Mouse (Mus musculus) testis, adult 2 months (tissue): ENCODE data around the gene Cetn4.

Experiments used
- CTCF ChIP-seq: fragments of 200-500 bp; IDR thresholded peaks from 2 replicates; pipeline ENCODE4 v1.5.1; 2012; ENCODE audit warnings: low read depth, mild to moderate bottlenecking, inconsistent platforms, low read length, moderate library complexity; ENCODE audit not compliant: control insufficient read depth, insufficient read depth, insufficient replicate concordance
- POLR2A ChIP-seq: fragments of 200-500 bp; IDR thresholded peaks from 2 replicates; pipeline ENCODE4 v1.6.1; 2012; ENCODE audit warnings: low read depth, mild to moderate bottlenecking, inconsistent platforms, low read length, moderate library complexity; ENCODE audit not compliant: control insufficient read depth

GRCm38 (mm10) chr3:37354737-37355136 lies 42.2 kb upstream of the Cetn4 start:
- TF ChIP-seq CTCF = no peak
- TF ChIP-seq POLR2A = no peak
